Mouse (Mus musculus): ENCODE results near the gene Tpi1.

The Tpi1 gene

DNA sequence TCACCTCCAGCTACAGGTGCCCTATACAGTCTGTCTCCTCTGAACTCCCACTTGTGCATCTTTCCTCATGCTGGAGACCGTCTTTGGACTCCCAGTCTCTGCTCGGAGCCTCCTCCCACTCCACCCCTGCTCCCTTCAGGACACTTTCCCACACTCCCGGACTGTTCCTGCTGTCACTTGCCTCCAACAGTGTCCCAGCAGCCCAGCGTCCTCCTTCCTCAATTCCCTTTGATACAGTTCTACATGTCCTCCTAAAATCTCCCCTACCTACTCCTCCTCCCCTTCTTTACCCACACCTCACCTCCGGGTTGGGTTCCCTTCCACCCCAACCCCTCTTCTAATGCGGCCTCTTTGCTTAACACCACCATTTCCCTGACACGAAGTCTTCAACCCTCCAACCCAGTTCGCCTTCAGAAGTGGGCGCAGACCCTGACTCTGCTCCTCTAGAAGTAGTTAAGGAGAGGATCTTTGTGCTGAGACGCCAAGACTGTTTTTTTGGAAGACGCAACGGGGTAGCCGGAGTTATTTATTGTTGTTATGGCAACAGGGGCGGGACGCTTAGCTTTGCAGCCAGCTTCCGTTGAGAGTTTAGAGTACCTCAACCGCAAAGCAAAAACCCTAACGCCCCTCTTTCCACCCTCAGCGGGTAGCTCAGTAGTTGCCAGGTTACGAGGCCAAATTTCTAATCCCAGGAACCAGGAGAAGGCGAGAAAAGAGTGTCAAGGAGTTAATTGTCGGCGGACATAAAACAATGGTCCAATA lies 34.7 kb downstream of the Tpi1 start, which contains the start of gene Lrrc23:
Lrrc23 (minus strand) TSS at position 506 of the 762 bp plus-strand sequence.
- ATAC-seq (ENCODE audit: low TSS enrichment) = peak; percentile 45

DNA sequence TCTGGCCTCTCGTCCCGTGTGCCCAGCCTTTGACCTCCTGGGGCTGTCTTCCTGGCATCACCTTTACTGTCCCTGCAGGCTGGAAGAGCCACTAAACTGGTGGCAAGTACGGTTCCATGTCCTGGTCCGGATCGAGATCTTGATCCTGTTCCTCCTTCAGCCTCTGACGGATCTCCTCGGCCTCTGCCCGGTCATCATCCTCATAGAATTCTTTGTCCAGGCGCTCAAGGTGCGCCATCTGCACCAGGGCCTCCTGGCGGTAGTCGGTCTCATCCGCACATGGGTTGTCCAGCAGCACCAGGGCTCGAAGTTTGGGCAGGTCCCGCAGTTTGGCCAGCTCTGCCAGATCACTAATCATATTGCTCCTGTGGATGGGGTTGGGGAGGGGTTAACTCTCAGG lies 43.6 kb downstream of the Tpi1 start:
- ATAC-seq (ENCODE audit: low TSS enrichment) = no peak

DNA sequence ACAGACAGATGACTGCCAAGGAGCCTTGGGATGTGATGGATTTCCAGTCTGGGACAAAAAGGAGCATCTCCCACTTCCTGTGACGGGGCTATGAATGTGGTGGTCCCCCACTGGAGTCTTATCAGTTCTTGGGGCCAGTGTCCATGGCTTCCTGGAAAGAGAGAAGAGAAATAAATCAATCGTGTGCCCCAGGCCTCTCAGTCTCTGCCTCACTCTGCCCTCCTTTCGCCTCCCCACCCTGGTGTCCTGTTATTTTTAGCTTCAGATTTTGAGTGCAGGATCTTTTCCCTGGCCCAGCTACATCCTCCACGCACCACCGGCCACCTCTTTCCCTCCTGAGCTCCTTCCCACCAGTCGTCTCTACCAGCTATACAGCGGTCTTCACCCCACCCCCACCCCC lies 44.1 kb downstream of the Tpi1 start:
- no peak for ATAC-seq (ENCODE audit: low TSS enrichment)

- peak; percentile 68 for ATAC-seq (ENCODE audit: low TSS enrichment)
These were observed 44.9 kb downstream of the Tpi1 start, which contains the start of gene Eno2 for GRCm38 (mm10) chr6:124769101-124769765. Gene Eno2 (minus strand): TSS chr6:124769673.

GRCm38 (mm10) chr6:124768704-124769044 lies 45.4 kb downstream of the Tpi1 start:
- peak; percentile 24; the same call in 1 of the 2 replicates for ATAC-seq (ENCODE audit: low TSS enrichment)

DNA sequence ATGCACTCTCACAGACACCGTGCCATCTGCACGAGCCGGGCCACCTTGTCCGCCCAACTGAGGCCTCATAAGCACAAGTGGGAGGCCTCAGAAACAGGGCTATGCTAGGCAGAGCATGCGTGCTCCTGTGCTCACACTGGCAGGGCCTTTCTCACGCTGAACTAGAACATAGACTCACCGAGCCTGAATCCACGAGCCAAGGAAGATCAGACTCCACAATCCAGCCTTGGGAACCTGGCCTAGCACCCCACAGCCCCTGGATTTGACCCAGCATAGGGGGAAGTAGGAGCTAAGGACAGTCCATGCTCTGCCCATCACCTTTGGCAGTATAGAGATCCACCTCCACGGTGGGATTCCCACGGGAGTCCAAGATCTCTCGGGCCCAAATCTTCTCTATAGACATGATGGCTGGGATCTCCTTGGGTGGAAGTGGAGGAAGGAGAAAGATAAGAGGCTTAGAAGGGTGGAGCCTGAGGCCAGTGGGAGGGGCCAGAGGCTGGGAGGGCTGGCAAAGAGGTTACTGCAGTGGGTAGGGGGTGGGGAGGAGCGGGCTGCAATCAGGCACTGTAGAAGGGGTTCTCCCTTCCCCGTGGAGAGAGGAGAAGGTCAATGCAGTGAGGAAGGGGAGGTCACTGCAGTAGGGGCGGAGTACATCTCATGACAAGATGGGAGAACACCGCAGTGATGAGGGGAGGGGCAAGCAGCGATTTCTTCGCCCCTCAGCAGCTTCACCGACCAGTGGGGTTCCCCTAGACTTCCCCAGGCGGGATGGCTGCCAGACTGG lies 46.0 kb downstream of the Tpi1 start:
- peak; percentile 53 for ATAC-seq (ENCODE audit: low TSS enrichment)

DNA sequence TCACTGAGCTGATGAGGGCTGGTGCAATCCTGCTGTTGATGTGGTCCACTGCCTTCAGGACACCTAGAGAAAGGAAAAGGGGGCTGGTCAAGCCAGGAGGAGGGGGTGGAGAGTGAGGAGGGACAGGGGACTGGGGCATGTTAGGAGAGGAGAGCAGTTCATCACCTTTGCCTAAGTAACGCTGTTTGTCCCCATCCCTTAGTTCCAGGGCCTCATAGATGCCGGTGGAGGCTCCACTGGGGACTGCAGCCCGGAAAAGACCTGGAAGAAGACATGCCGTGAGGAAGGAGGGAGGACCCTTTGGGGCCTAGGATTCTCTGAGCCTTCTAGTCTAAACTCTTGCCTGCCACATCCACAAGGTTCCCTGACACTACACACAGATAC lies 46.6 kb downstream of the Tpi1 start:
- ATAC-seq (ENCODE audit: low TSS enrichment) = no peak

DNA sequence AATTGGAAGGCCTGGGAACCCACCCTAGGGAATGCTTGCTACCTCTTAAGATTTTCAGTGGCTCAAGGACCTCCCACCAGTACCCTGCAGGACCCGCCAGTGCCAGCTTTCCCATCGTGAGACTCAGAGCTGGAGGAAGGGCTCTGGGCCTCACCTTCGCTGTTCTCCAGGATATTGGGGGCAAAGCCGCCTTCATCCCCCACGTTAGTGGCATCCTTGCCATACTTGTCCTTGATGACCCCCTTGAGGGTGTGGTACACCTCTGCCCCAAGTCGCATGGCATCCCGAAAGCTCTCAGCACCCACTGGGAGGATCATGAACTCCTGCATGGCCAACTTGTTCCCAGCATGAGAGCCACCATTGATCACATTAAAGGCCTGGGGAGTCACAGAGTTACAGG lies 48.1 kb downstream of the Tpi1 start:
- ATAC-seq (ENCODE audit: low TSS enrichment) = no peak

All from frontal cortex, adult (tissue).